ENCODE assay signal across 22 mouse cellular contexts in genomic region chr2:178483462-178483861, GRCm38 (mm10). TPM values are rescaled to one million over a fixed set of nuclear protein-coding genes. Genes with fewer than 3 reads are reported as not detected.
DNase-seq lines count a peak whose midpoint lies in the region; ATAC-seq and TF ChIP-seq lines count a peak whose summit lies in the region.
"Had no signal": no experiment of that assay in that cellular context is flagged by ENCODE, and none has a peak within 500 bp of the region (broad histone marks: within the 10 kb centered on the region; RNA-seq: fewer than 3 reads in every experiment).

No protein-coding gene starts in this region.

- WGBS in midbrain, embryonic 13.5 days: 47% methylated on average over 10 of the region's 10 CpGs
- WGBS in midbrain, embryonic 10.5 days: 56% methylated on average over 10 of the region's 10 CpGs
- WGBS in limb, embryonic 10.5 days: 57% methylated on average over 10 of the region's 10 CpGs

- no peak overlapping the region for H3K4me2 ChIP-seq in midbrain, embryonic 13.5 days (replicated peaks)
- H3K4me2 ChIP-seq: embryonic facial prominence, embryonic 15.5 days; forebrain, embryonic 15.5 days; heart, embryonic 13.5 days had no signal

- H3K27ac ChIP-seq in midbrain, embryonic 13.5 days: no peak overlapping the region
- no peak overlapping the region for H3K27ac ChIP-seq in midbrain, embryonic 10.5 days (replicated peaks)
- H3K27ac ChIP-seq in ES-E14 (ENCODE audit: insufficient read depth, low read depth, low read length, poor library complexity, severe bottlenecking): no peak overlapping the region
- H3K27ac ChIP-seq in limb, embryonic 10.5 days: peak overlapping the region; percentile 30; the same call in 1 of the 2 replicates
- H3K27ac ChIP-seq: embryonic facial prominence, embryonic 15.5 days; forebrain, embryonic 15.5 days; heart, embryonic 13.5 days had no signal

- H3K9ac ChIP-seq in midbrain, embryonic 13.5 days (replicated peaks): no peak overlapping the region
- no peak overlapping the region for H3K9ac ChIP-seq in ES-E14 (ENCODE audit: insufficient read depth, low read depth, low read length, poor library complexity, severe bottlenecking)
- H3K9ac ChIP-seq: embryonic facial prominence, embryonic 15.5 days; forebrain, embryonic 15.5 days; heart, embryonic 13.5 days had no signal

- peak; percentile 58 for ATAC-seq in midbrain, embryonic 13.5 days
- ATAC-seq: activated CD4-positive, CD25-positive, alpha-beta regulatory T cell, adult 4 months; forebrain, embryonic 15.5 days; hindbrain, embryonic 16.5 days had no signal

- in situ Hi-C loops in ES-E14 (cut with MboI; ENCODE audit: low sequenced_read_pairs in 2 of 2, unreplicated experiment in 2 of 2): no loop called here

- no peaks in the 10 kb centered on the region for H3K36me3 ChIP-seq in midbrain, embryonic 13.5 days
- no peaks in the 10 kb centered on the region for H3K36me3 ChIP-seq in midbrain, embryonic 10.5 days
- no peaks in the 10 kb centered on the region for H3K36me3 ChIP-seq in ES-E14 (ENCODE audit: control insufficient read depth, insufficient read depth, low read length, poor library complexity, severe bottlenecking)
- no peaks in the 10 kb centered on the region for H3K36me3 ChIP-seq in limb, embryonic 10.5 days
- H3K36me3 ChIP-seq: embryonic facial prominence, embryonic 15.5 days; forebrain, embryonic 15.5 days; heart, embryonic 13.5 days had no signal

- no peaks in the 10 kb centered on the region for H3K4me1 ChIP-seq in midbrain, embryonic 13.5 days (replicated peaks)
- H3K4me1 ChIP-seq in midbrain, embryonic 10.5 days: peaks cover 6% of the 10 kb centered on the region; the same call in 1 of the 2 replicates
- H3K4me1 ChIP-seq in ES-E14 (ENCODE audit: control insufficient read depth in 2 of 2, insufficient read depth in 2 of 2, low read length in 2 of 2, poor library complexity in 1 of 2): no peaks in the 10 kb centered on the region; a peak in 1 of 4 replicates
- peaks cover 7% of the 10 kb centered on the region; the same call in 1 of the 2 replicates for H3K4me1 ChIP-seq in limb, embryonic 10.5 days
- H3K4me1 ChIP-seq: forebrain, embryonic 15.5 days; heart, embryonic 13.5 days had no signal

- H3K27me3 ChIP-seq in midbrain, embryonic 13.5 days: no peaks in the 10 kb centered on the region
- no peaks in the 10 kb centered on the region for H3K27me3 ChIP-seq in midbrain, embryonic 10.5 days (ENCODE audit: low read depth, poor library complexity, severe bottlenecking)
- H3K27me3 ChIP-seq in limb, embryonic 10.5 days (ENCODE audit: low read depth, poor library complexity, severe bottlenecking): no peaks in the 10 kb centered on the region
- H3K27me3 ChIP-seq: embryonic facial prominence, embryonic 15.5 days; forebrain, embryonic 15.5 days; heart, embryonic 13.5 days had no signal

- peaks cover 4% of the 10 kb centered on the region for H3K9me3 ChIP-seq in midbrain, embryonic 13.5 days
- H3K9me3 ChIP-seq in midbrain, embryonic 10.5 days (replicated peaks): no peaks in the 10 kb centered on the region
- H3K9me3 ChIP-seq in ES-E14 (ENCODE audit: control insufficient read depth, insufficient read depth, low read depth, low read length): no peaks in the 10 kb centered on the region
- H3K9me3 ChIP-seq in limb, embryonic 10.5 days (replicated peaks): no peaks in the 10 kb centered on the region
- H3K9me3 ChIP-seq: embryonic facial prominence, embryonic 15.5 days; forebrain, embryonic 15.5 days had no signal

- no peak for DNase-seq in midbrain, embryonic 10.5 days (ENCODE audit: low spot score)
- DNase-seq in ES-E14 (ENCODE audit: low read depth, low spot score) (no peak), R1 (ENCODE audit: low read depth, low spot score) (peak; percentile 16)
- DNase-seq in limb, embryonic 10.5 days (ENCODE audit: low spot score): no peak
- DNase-seq in thymus, postnatal 36 days: no peak
- no peak for DNase-seq in layer of hippocampus, adult 8-10 months (ENCODE audit: low spot score in 2 of 2)
- DNase-seq: adrenal gland, postnatal 14 days; cerebellum, adult 18-20 months; cerebellum, adult 9-11 months; cerebellum, postnatal 36 days; gastrocnemius, postnatal 36 days; heart, adult 11 months; heart, postnatal 36 days had no signal

- H3K4me3 ChIP-seq in midbrain, embryonic 13.5 days (replicated peaks): no peak overlapping the region
- no peak overlapping the region for H3K4me3 ChIP-seq in midbrain, embryonic 10.5 days
- no peak overlapping the region for H3K4me3 ChIP-seq in ES-E14 (ENCODE audit: insufficient read depth in 1 of 2, low read depth in 1 of 2, low read length in 2 of 2, poor library complexity in 1 of 2, severe bottlenecking in 1 of 2)
- H3K4me3 ChIP-seq in limb, embryonic 10.5 days: no peak overlapping the region
- H3K4me3 ChIP-seq: embryonic facial prominence, embryonic 15.5 days; forebrain, embryonic 15.5 days; heart, embryonic 13.5 days had no signal

TF ChIP-seq in ES-E14, 5 proteins besides CTCF, POLR2A, EP300 and RAD21:
- TF ChIP-seq CHD2 (IDR thresholded peaks at IDR 0.05; ENCODE audit: low read depth, low read length): no peak
- TF ChIP-seq MAFK (IDR thresholded peaks at IDR 0.05; ENCODE audit: insufficient read depth, low read depth, low read length): peak; percentile 63; the same call in 1 of the 2 replicates

RNA-seq across cellular contexts. Expression of gene Cdh26, which starts 53.1 kb away (rescaled TPM):
- polyA plus RNA-seq in midbrain, embryonic 13.5 days (2015; fragmentation: Nextera tagmentation; extraction: Ambion mirVana): 0.16 and 0.22 TPM in 2 replicates
- polyA plus RNA-seq in midbrain, embryonic 10.5 days (2016; fragmentation: Nextera tagmentation; extraction: Ambion mirVana): 0.04 and 0.14 TPM in 2 replicates
- 0.22 and 0.26 TPM in 2 replicates for total RNA-seq in ES-E14 (2012; rRNA removed)
- polyA plus RNA-seq in limb, embryonic 10.5 days (2016; fragmentation: Nextera tagmentation; extraction: Ambion mirVana): 0.50 and 0.69 TPM in 2 replicates
- under 1 TPM; 0.14 to 0.47 (median 0.24) TPM for total RNA-seq in layer of hippocampus, adult 8-10 months (2022)
- total RNA-seq: adrenal gland, postnatal 14 days; CH12.LX; gastrocnemius, adult 8-10 months; gastrocnemius, postnatal 36 days had no signal
- polyA plus RNA-seq: activated CD4-positive, CD25-positive, alpha-beta regulatory T cell, adult 4 months; forebrain, embryonic 11.5 days had no signal
